Mouse (Mus musculus) CH12.LX (cell line): ENCODE data around the gene Prss27.

Experiments used
- CTCF ChIP-seq, 2 experiments: IDR thresholded peaks in 1 of 2; conservative IDR thresholded peaks in 1 of 2; 2 replicates each; pipeline ENCODE4 v1.5.1; 2011 to 2012; ENCODE audit warnings: low read depth in 2 of 2, low read length in 2 of 2, improper control_type of control experiment in 1 of 2, inconsistent platforms in 1 of 2, mild to moderate bottlenecking in 1 of 2, moderate library complexity in 1 of 2
- GABPA ChIP-seq: IDR thresholded peaks from 2 replicates; pipeline ENCODE4 v1.6.1; 2012; ENCODE audit warnings: low read depth, low read length, improper control_type of control experiment, inconsistent platforms; ENCODE audit not compliant: insufficient replicate concordance
- POLR2A ChIP-seq: IDR thresholded peaks from 2 replicates; pipeline ENCODE4 v1.6.1; 2011; ENCODE audit warnings: low read depth, mild to moderate bottlenecking, improper control_type of control experiment, low read length
- SIN3A ChIP-seq: IDR thresholded peaks from 2 replicates; pipeline ENCODE4 v1.6.1; 2012; ENCODE audit warnings: low read length, improper control_type of control experiment, inconsistent platforms
- TCF12 ChIP-seq: IDR thresholded peaks from 2 replicates; pipeline ENCODE4 v1.6.1; 2014; ENCODE audit warnings: low read depth, mild to moderate bottlenecking, inconsistent platforms, low read length, improper control_type of control experiment
- ZNF384 ChIP-seq: IDR thresholded peaks from 2 replicates; pipeline ENCODE4 v1.6.1; 2012; ENCODE audit warnings: low read depth, low read length, improper control_type of control experiment, inconsistent platforms

GRCm38 (mm10) chr17:24057730-24058245 lies 19.8 kb downstream of the Prss27 start:
- TF ChIP-seq TCF12, result no peak
- TF ChIP-seq CTCF (conservative IDR thresholded peaks at IDR 0.05 in 1 of 2, IDR thresholded peaks at IDR 0.05 in 1 of 2; ENCODE audit: low read depth in 2 of 2, low read length in 2 of 2), result no peak
- no peak for TF ChIP-seq SIN3A
- TF ChIP-seq GABPA, result no peak
- no peak for TF ChIP-seq POLR2A
- TF ChIP-seq ZNF384, result no peak
